Mouse (Mus musculus) urinary bladder, postnatal 14 days (tissue): Measurements from ENCODE around the gene Clec18a.
"Not testable (repeated sequence)": the region's sequence is repeated elsewhere in the genome, so short reads cannot be mapped to it uniquely, and the experiment has no call there.

ENCODE experiments used
- DNase-seq: peaks from one replicate; pipeline ENCODE4 v3.0.0; 2021; ENCODE audit warnings: low spot score

Clec18a gene

GRCm38 (mm10) chr8:111092326-111092725 lies at the start of gene Clec18a:
Gene Clec18a, minus strand, starts transcription at chr8:111092426.
- not testable (repeated sequence) for DNase-seq

DNA sequence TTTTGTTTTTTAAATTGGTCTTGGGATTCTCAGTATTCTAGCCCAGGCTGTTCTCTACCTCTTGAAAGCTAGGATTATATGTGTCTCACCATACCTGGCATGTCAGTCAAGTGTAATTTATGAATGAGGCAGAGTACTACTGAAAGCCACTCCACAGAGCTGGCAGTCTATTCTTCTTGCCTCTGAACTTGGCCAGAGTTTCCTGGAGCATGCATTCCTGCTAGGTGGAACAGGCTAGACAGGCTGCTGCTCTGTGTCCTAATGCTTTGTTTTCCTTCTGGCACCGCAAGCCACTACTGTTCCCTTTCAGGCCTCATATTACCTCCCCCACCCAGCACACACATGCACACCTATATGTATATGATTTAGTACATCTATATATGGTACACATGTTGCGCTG lies 38.5 kb upstream of the Clec18a start:
- DNase-seq = peak; percentile 37

GRCm38 (mm10) chr8:111119481-111119880 lies 27.3 kb upstream of the Clec18a start:
- no peak for DNase-seq

DNA sequence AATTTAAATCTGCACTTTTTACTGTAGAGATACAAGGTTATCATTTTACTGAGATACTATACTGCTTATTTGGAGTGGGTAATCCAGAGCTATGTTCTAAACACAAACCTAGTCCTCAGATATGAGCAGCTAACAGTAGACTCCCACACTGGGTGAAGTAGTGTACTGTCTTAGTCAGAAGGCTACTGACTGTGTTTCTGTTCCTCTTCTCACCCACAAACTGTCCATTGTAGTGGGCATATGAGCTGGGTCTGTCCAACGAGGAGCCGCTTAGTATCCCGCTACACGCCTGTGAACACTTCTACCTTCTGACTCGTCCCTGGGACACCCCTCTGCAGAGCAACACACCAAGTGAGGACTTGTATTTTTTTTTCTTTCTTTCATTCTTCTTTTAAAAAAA lies 22.7 kb upstream of the Clec18a start:
- DNase-seq = no peak

- peak; percentile 14 for DNase-seq
Observed at GRCm38 (mm10) chr8:111094719-111095302, 2.6 kb upstream of the Clec18a start.

DNA sequence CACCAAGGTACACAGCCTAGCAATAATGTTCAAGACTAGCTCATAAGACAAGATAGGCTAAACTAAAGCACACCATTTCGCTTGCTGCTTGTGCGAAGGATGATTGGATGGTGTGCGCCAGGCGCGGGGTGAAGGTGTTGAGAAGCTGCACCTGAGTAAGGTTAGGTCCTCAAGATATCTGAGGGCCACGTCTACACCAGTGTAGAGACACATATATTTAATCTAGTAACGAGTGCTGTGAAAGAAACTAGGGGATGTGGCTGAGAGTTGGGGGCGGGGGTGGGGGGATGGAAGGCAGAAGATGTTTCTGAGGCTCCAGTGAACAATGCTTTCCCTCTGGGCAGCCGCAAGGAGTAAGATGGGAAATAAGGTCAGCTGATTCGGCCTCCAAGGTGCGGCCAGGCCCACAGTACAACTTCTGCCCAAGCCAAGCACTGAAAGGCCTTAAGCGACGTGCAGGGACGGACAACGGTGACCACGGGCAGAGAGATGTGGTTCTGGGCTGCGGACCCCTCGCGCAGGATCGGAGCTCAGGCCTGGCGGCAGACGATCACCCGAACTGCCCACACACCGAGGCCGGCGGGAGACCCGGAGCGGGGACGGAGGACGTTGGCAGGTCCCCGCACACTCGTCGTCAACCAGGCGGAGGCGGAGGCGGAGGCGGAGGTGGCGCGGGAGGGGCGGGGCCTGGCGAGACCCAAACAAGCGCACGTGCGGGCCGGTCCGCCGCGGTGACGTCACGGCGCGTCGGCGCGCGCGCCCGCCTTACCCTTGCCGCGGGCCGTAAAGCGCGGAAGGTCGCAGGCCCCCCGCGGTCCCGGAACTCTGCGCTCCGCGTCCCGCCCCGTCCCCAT lies 1.9 kb upstream of the Clec18a start, which contains the start of gene Pdpr:
Pdpr (plus strand) TSS at position 766 of the 854 bp plus-strand sequence.
- peak; percentile 93 for DNase-seq

GRCm38 (mm10) chr8:111091706-111092105 lies 520 bp downstream of the Clec18a start:
- no peak for DNase-seq

- peak; percentile 75 for DNase-seq
Observed at GRCm38 (mm10) chr8:111090126-111090525, 2.1 kb downstream of the Clec18a start.

- DNase-seq = not testable (repeated sequence)
Observed at GRCm38 (mm10) chr8:111083936-111084335, 8.3 kb downstream of the Clec18a start.

DNA sequence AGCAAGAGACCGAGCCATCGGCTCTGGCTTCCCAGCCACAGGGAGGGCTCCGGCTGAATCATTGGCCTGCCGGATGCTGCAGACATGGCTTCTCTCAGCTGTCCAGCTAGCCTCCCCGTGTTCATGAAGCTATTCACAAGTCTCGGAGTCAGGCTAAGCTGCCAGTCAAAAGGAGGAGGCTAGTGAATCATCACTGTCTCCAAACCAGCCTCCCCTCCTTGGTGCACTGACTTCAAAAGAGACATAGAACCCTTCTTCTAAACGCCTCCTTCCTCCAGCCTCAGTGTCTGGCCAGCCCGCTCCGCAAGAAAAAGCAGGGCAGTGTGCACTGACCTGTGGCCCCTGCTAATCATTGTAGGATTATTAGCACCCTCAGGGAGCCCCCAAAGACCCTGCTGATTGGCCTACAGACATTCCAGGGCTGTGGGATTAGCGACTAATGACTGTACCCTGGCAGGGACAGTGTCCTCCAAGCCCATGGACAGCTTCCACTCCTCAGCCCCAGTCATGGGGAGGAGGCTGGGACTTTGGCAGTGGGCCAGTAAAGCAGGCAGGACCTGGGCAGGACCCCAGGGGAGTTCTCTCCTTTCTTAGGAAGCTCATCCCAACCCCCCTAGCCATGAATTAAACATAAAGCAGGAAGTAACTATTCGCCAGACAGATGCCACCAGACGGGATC lies 10.5 kb downstream of the Clec18a start:
- no peak for DNase-seq

- no peak for DNase-seq
Observed at GRCm38 (mm10) chr8:111079861-111080271, 12.4 kb downstream of the Clec18a start.

GRCm38 (mm10) chr8:111079461-111079860 lies 12.8 kb downstream of the Clec18a start:
- no peak for DNase-seq

GRCm38 (mm10) chr8:111075926-111076325 lies 16.3 kb downstream of the Clec18a start:
- no peak for DNase-seq

DNA sequence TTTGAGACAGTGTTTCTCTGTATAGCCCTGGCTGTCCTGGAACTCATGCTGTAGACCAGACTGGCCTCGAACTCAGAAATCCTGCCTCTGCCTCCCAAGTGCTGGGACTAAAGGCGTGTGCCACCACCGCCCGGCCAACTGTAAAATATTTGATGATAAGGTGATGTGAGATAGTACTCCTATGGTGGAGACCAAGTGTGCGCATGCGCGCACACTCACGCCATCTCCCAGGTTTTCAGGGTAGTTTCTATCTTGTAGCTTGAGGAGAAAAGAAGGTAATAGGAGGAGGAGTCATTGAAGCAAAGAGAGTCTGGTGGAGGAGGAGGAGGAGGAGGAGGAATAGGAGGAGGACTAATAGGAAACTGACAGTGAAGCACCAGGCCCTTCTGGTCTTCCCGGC lies 23.6 kb downstream of the Clec18a start:
- not testable (repeated sequence) for DNase-seq

DNA sequence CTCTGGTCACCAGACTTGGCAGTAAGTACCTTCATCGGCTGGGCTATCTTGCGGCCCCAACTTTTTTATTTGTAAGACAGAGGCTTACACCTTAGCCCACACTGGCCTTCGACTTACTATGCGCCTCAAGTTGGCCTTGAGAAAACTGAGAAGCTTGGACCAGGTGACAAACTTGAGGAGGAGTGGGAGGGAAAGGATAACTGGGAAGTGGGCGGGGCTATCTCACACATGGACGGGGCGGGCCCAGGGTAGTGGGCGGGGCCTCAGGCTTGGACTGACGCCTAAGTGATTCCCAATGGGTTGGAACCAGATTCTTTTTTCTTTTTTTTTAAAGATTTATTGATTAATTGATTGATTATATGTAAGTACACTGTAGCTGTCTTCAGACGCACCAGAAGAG lies 24.8 kb downstream of the Clec18a start:
- DNase-seq = no peak

GRCm38 (mm10) chr8:111066308-111066707 lies 25.9 kb downstream of the Clec18a start:
- no peak for DNase-seq

- DNase-seq = no peak
Observed at GRCm38 (mm10) chr8:111062893-111063292, 29.3 kb downstream of the Clec18a start.

DNA sequence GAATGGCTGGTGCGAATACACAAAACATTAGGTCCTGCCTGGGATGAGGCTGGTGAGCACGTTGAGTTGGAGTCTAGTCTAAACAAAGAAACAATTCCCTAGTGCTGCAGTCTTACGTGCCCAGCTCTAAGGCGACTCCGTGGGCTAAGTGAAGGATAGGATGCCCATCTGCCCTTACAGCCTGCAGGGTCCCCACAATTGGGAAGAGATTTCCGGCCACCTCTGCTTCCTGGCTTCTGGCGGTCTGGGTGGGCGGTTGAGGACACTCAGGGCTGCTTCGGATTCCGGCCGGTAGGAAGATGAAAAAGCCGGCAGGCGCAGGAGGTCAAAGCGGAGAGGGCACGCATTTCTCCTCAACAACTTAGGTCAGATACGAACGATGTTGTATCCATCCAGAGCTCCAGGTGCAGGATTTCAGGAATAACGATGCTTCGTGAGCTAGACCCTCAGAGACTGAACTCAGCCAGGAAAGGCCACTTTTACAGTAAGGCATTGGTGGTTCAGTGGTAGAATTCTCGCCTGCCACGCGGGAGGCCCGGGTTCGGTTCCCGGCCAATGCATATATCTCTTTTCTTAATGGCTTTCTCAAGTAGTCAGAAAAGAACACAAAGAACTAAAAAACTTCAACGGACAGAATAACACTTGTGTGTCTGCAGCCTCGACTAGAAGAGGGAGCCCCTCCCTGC lies 30.0 kb downstream of the Clec18a start:
- peak; percentile 87 for DNase-seq

DNA sequence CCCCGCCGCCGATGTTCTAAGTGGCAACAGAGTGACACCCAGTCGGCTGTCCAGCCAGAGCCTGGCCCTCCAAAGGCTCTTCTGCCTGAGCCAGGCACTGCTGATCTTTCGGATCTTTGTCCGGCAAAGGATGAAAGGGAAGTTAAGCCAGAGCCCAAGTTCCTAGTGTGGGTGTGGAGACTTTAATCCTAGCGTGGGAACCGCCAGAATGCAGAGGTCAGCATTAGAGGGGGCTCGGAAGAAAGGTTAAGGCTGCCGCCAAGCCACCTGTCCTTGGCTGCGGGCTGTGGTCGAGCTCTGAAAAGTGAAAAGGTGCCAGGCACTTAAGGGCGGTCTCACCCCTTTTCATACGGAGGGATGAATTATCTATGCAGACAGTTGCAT lies 30.5 kb downstream of the Clec18a start:
- DNase-seq = no peak

GRCm38 (mm10) chr8:111058946-111059572 lies 33.2 kb downstream of the Clec18a start:
- no peak for DNase-seq

GRCm38 (mm10) chr8:111056691-111057293 lies 35.4 kb downstream of the Clec18a start:
- peak; percentile 38 for DNase-seq
